Mouse (Mus musculus) adrenal gland, postnatal 36 days (tissue): ENCODE measurements around the gene Snai1. TPM values are rescaled to one million over a fixed set of nuclear protein-coding genes. Genes with fewer than 3 reads are reported as not detected.

Source experiments
- DNase-seq, 2 experiments: peaks; one replicate each; pipeline ENCODE4 v3.0.0; 2021; ENCODE audit warnings: mixed read lengths in 1 of 2
- total RNA-seq, 2 experiments: library from RNA; stranded (reverse); gene quantifications; 2 replicates each; pipeline ENCODE4 v1.2.3; 2021

The Snai1 gene
- total RNA-seq, 2 experiments from 2014 or later, result 5.4 to 11.2 TPM

- DNase-seq, result no peak
Measured at GRCm38 (mm10) chr2:167585273-167585672, 47.3 kb downstream of the Snai1 start.

- peak; percentile 56 to 76 for DNase-seq
Measured at GRCm38 (mm10) chr2:167586041-167586440, 48.0 kb downstream of the Snai1 start.

- DNase-seq, result no peak
Measured at GRCm38 (mm10) chr2:167586976-167587375, 49.0 kb downstream of the Snai1 start.

GRCm38 (mm10) chr2:167588774-167589577 lies 51.0 kb downstream of the Snai1 start:
- peak; percentile 66 to 75 for DNase-seq

Other genes starting within 250 kb of the Snai1 start
- gene B4galt5, start 189.0 kb upstream of the Snai1 start, total RNA-seq, result 100 to 1,000 TPM in 1 of 2 experiments, 10 to 100 TPM in 1; 93.7 to 153 TPM
- 10 to 100 TPM; 37.4 to 38.3 TPM for gene Slc9a8, start 116.5 kb upstream of the Snai1 start, total RNA-seq
- 10 to 100 TPM; 77.1 to 87.6 TPM for gene Rnf114, start 45.5 kb upstream of the Snai1 start, total RNA-seq
- gene Spata2, start 45.3 kb upstream of the Snai1 start, total RNA-seq, result 10 to 100 TPM; 39.8 to 43.3 TPM
- 100 to 1,000 TPM; 195 to 197 TPM for gene Ube2v1, start 93.9 kb downstream of the Snai1 start, total RNA-seq
- 10 to 100 TPM in 1 of 2 experiments, 1 to 10 TPM in 1; 8.9 to 25.9 TPM for gene Gm20431, start 123.3 kb downstream of the Snai1 start, total RNA-seq
- gene Cebpb, start 150.7 kb downstream of the Snai1 start, total RNA-seq, result 100 to 1,000 TPM; 357 to 631 TPM
- gene Tmem189, start 151.6 kb downstream of the Snai1 start, total RNA-seq, result 10 to 100 TPM; 27.2 to 34.3 TPM